Mouse (Mus musculus) stomach, postnatal 0 days (tissue): Measurements from ENCODE around the gene Glb1l.

Experiments
- CTCF ChIP-seq: IDR thresholded peaks from 2 replicates; pipeline ENCODE4 v1.5.1; 2016; ENCODE audit warnings: antibody characterized with exemption, low read depth, mild to moderate bottlenecking, moderate library complexity
- EP300 ChIP-seq: optimal IDR thresholded peaks from 2 replicates; pipeline ENCODE3; 2016; ENCODE audit warnings: antibody characterized with exemption

GRCm38 (mm10) chr1:75168472-75169464 lies 41.8 kb downstream of the Glb1l start, which contains the start of gene Zfand2b:
- TF ChIP-seq CTCF = no peak
- TF ChIP-seq EP300 = no peak
